Mouse (Mus musculus) heart, embryonic 15.5 days (tissue): Measurements from ENCODE around the gene Cldn12. TPM values are rescaled to one million over a fixed set of nuclear protein-coding genes. Genes with fewer than 3 reads are reported as not detected.
A peak's percentile ranks its signal among the peaks of the same experiment; 100 is the strongest.

Experiments
- ATAC-seq: fragments of 200-750 bp; cut with Nextera tagmentation; replicated peaks from 2 replicates; pipeline ENCODE4 v1.8.0; 2017; ENCODE audit warnings: low read depth, moderate TSS enrichment; ENCODE audit not compliant: insufficient number of reproducible peaks, insufficient read depth, low FRiP score
- H3K27ac ChIP-seq: fragments of 300-500 bp; sonication (generic); 2 replicates; pipeline ENCODE4 v1.5.1; 2015; ENCODE audit warnings: mild to moderate bottlenecking, inconsistent platforms
- H3K27me3 ChIP-seq: fragments of 300-500 bp; sonication (generic); 2 replicates; pipeline ENCODE4 v1.6.1; 2015; ENCODE audit warnings: inconsistent platforms
- H3K36me3 ChIP-seq: fragments of 300-500 bp; sonication (generic); 2 replicates; pipeline ENCODE4 v1.6.1; 2015; ENCODE audit warnings: mild to moderate bottlenecking, inconsistent platforms
- H3K4me1 ChIP-seq: fragments of 300-500 bp; sonication (generic); replicated peaks from 2 replicates; pipeline ENCODE4 v1.6.1; 2015; ENCODE audit warnings: inconsistent platforms
- H3K4me2 ChIP-seq: fragments of 300-500 bp; sonication (generic); 2 replicates; pipeline ENCODE4 v1.6.1; 2015; ENCODE audit warnings: inconsistent platforms, mild to moderate bottlenecking, moderate library complexity
- H3K4me3 ChIP-seq: fragments of 300-500 bp; sonication (generic); 2 replicates; pipeline ENCODE4 v1.5.1; 2015; ENCODE audit warnings: mild to moderate bottlenecking, inconsistent platforms
- H3K9ac ChIP-seq: fragments of 300-500 bp; sonication (generic); 2 replicates; pipeline ENCODE4 v1.6.1; 2015; ENCODE audit warnings: mild to moderate bottlenecking, inconsistent platforms
- H3K9me3 ChIP-seq: fragments of 300-500 bp; sonication (generic); replicated peaks from 2 replicates; pipeline ENCODE4 v1.6.1; 2016; ENCODE audit warnings: inconsistent platforms
- WGBS: fragments of 180-500 bp; shearing (Covaris S2); methylation state at CpG from one replicate; pipeline ENCODE4 v1.1.7; 2015; ENCODE audit warnings: mixed read lengths; 5-methylcytosine and 5-hydroxymethylcytosine counted together
- polyA plus RNA-seq: library from polyadenylated mRNA; unstranded; fragments of >200 nt; fragmentation: Nextera tagmentation; extraction: Ambion mirVana; gene quantifications from 2 replicates; pipeline ENCODE4 v1.2.1, GENCODE M21; 2015

Gene Cldn12
- 9.9 and 11.4 TPM in 2 replicates for polyA plus RNA-seq

- peak; percentile 95 for ATAC-seq
- H3K4me1 ChIP-seq = peaks cover 15% of the 10 kb centered on the region
- H3K36me3 ChIP-seq = 0 out of 2 replicates have a peak, but pooled peaks cover 5% of the 10 kb centered on the region
- peak within 1 kb of the TSS; percentile 74 for H3K4me3 ChIP-seq
- under 1% methylated on average over 79 of the region's 79 CpGs for WGBS
- peak within 1 kb of the TSS; percentile 79 for H3K9ac ChIP-seq
- peak within 1 kb of the TSS; percentile 95 for H3K27ac ChIP-seq
- H3K27me3 ChIP-seq = 0 out of 2 replicates have a peak, but pooled peaks cover 3% of the 10 kb centered on the region
- H3K9me3 ChIP-seq = no peaks in the 10 kb centered on the region
- H3K4me2 ChIP-seq = peak within 1 kb of the TSS; percentile 88
Observed at GRCm38 (mm10) chr5:5514196-5515076, at the start of gene Cldn12. Gene Cldn12, minus strand, starts transcription at chr5:5514958.

DNA sequence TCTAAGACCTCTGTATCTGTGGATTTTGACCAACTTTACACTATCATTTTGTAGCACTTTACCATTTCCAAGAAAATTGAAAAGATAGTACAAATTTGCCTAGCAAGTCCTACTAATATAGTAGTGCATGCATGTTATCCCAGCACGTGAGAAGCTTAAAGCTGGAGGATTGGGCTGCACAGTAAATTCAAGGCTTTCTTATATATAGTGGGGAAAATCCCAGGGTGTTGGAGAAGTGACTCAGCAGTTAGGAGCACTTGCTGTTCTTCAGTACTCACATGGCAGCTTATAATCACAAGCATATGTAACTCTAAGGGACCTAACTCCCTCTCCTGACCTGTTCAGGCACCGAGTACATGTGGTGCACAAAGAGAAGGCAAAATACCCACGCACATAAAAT, 47.7 kb upstream of the Cldn12 start:
- Histone ChIP-seq H3K27me3 (no peaks in the 10 kb centered on the region), H3K27ac (no peak overlapping the region), H3K36me3 (no peaks in the 10 kb centered on the region), H3K4me2 (no peak overlapping the region), H3K9ac (no peak overlapping the region), H3K4me3 (no peak overlapping the region), H3K9me3 (no peaks in the 10 kb centered on the region), H3K4me1 (peaks cover 10% of the 10 kb centered on the region)
- ATAC-seq = no peak
- 73% methylated on average over 3 of the region's 3 CpGs for WGBS

- H3K9me3 ChIP-seq = no peaks in the 10 kb centered on the region
- no peak overlapping the region for H3K4me3 ChIP-seq
- H3K4me2 ChIP-seq = no peak overlapping the region
- H3K27me3 ChIP-seq = no peaks in the 10 kb centered on the region
- WGBS = 67% methylated on average over 4 of the region's 4 CpGs
- ATAC-seq = no peak
- H3K27ac ChIP-seq = no peak overlapping the region
- no peak overlapping the region for H3K9ac ChIP-seq
- H3K4me1 ChIP-seq = peaks cover 10% of the 10 kb centered on the region
- H3K36me3 ChIP-seq = no peaks in the 10 kb centered on the region
Observed at GRCm38 (mm10) chr5:5561041-5561706, 46.4 kb upstream of the Cldn12 start.

- H3K4me1 ChIP-seq = peaks cover 10% of the 10 kb centered on the region
- H3K27me3 ChIP-seq = no peaks in the 10 kb centered on the region
- H3K9me3 ChIP-seq = no peaks in the 10 kb centered on the region
- peaks cover 5% of the 10 kb centered on the region for H3K36me3 ChIP-seq
- WGBS = 32% methylated on average over 8 of the region's 8 CpGs
- no peak for ATAC-seq
- H3K4me2 ChIP-seq = peak overlapping the region; percentile 69
- H3K27ac ChIP-seq = peak overlapping the region; percentile 66
- peak overlapping the region; percentile 83 for H3K9ac ChIP-seq
- H3K4me3 ChIP-seq = peak overlapping the region; percentile 86
Observed at GRCm38 (mm10) chr5:5559798-5560197, 45.0 kb upstream of the Cldn12 start.

GRCm38 (mm10) chr5:5559079-5559740, 44.5 kb upstream of the Cldn12 start, which contains the start of gene Gtpbp10:
Gene Gtpbp10, minus strand, starts transcription at chr5:5559538.
- peak within 1 kb of the TSS; percentile 66 for H3K27ac ChIP-seq
- H3K4me3 ChIP-seq = peak within 1 kb of the TSS; percentile 86
- ATAC-seq = peak; percentile 99
- peak within 1 kb of the TSS; percentile 69 for H3K4me2 ChIP-seq
- peaks cover 11% of the 10 kb centered on the region for H3K36me3 ChIP-seq
- H3K4me1 ChIP-seq = peaks cover 10% of the 10 kb centered on the region
- no peaks in the 10 kb centered on the region for H3K9me3 ChIP-seq
- peak within 1 kb of the TSS; percentile 83 for H3K9ac ChIP-seq
- WGBS = under 1% methylated on average over 43 of the region's 43 CpGs
- H3K27me3 ChIP-seq = no peaks in the 10 kb centered on the region

DNA sequence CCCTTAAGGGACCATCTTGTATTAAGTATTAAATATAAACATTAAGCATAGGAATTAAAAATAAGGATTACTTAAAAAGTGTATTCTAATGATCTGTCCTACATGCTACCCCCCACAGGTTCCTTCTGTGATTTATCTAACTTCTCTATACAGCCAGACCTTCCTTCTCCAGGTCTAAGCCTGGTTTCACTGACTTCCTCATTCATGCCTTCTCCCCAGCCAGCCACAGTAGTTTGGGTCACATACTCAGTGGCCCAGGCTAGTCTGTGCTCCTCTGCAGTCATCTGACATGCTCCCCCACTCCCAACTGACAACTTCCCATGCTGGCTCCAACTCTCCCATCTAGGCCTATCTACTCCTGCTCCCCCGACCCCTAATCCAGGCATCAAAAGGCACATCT, 36.4 kb upstream of the Cldn12 start:
- Histone ChIP-seq H3K4me2 (no peak overlapping the region), H3K9me3 (no peaks in the 10 kb centered on the region), H3K4me3 (no peak overlapping the region), H3K27ac (no peak overlapping the region), H3K36me3 (peaks cover 45% of the 10 kb centered on the region), H3K9ac (no peak overlapping the region), H3K27me3 (no peaks in the 10 kb centered on the region), H3K4me1 (no peaks in the 10 kb centered on the region)
- no peak for ATAC-seq
- 88% methylated on average over 1 of the region's 1 CpGs for WGBS

DNA sequence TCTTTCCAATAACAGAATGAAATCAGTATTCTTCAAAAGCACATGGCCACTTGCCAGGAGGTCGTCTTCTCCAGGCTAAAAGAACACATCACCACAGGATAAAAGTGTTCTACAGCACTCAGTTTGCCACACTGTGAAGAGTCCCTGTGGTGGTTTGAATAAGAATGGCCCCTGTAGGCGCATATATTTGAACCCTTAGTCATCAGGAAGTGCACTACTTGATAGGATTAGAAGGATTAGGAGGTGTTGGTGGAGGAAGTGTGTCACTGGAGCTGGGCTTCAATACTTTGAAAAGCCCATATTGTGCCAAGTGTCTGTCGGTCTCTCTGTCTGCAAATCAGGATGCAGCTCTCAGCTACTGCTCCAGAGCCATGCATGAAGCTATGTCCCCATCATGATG, 25.6 kb upstream of the Cldn12 start:
- no peaks in the 10 kb centered on the region for H3K4me1 ChIP-seq
- H3K9ac ChIP-seq = no peak overlapping the region
- no peak for ATAC-seq
- no peak overlapping the region for H3K27ac ChIP-seq
- no peaks in the 10 kb centered on the region for H3K9me3 ChIP-seq
- H3K27me3 ChIP-seq = no peaks in the 10 kb centered on the region
- peaks cover 40% of the 10 kb centered on the region for H3K36me3 ChIP-seq
- no peak overlapping the region for H3K4me3 ChIP-seq
- H3K4me2 ChIP-seq = no peak overlapping the region
- WGBS = 55% methylated on average over 3 of the region's 3 CpGs

- H3K36me3 ChIP-seq = peaks cover 40% of the 10 kb centered on the region
- no peak overlapping the region for H3K4me3 ChIP-seq
- WGBS = 65% methylated on average over 3 of the region's 3 CpGs
- no peaks in the 10 kb centered on the region for H3K4me1 ChIP-seq
- no peak overlapping the region for H3K27ac ChIP-seq
- H3K4me2 ChIP-seq = no peak overlapping the region
- ATAC-seq = no peak
- H3K9me3 ChIP-seq = no peaks in the 10 kb centered on the region
- no peaks in the 10 kb centered on the region for H3K27me3 ChIP-seq
- no peak overlapping the region for H3K9ac ChIP-seq
Observed at GRCm38 (mm10) chr5:5539771-5540170, 25.0 kb upstream of the Cldn12 start.

- H3K4me3 ChIP-seq = no peak overlapping the region
- H3K27ac ChIP-seq = no peak overlapping the region
- H3K9ac ChIP-seq = no peak overlapping the region
- ATAC-seq = no peak
- H3K27me3 ChIP-seq = no peaks in the 10 kb centered on the region
- H3K9me3 ChIP-seq = no peaks in the 10 kb centered on the region
- H3K4me1 ChIP-seq = no peaks in the 10 kb centered on the region
- WGBS = 97% methylated on average over 1 of the region's 1 CpGs
- H3K4me2 ChIP-seq = no peak overlapping the region
- H3K36me3 ChIP-seq = peaks cover 16% of the 10 kb centered on the region
Observed at GRCm38 (mm10) chr5:5536131-5536530, 21.4 kb upstream of the Cldn12 start.

DNA sequence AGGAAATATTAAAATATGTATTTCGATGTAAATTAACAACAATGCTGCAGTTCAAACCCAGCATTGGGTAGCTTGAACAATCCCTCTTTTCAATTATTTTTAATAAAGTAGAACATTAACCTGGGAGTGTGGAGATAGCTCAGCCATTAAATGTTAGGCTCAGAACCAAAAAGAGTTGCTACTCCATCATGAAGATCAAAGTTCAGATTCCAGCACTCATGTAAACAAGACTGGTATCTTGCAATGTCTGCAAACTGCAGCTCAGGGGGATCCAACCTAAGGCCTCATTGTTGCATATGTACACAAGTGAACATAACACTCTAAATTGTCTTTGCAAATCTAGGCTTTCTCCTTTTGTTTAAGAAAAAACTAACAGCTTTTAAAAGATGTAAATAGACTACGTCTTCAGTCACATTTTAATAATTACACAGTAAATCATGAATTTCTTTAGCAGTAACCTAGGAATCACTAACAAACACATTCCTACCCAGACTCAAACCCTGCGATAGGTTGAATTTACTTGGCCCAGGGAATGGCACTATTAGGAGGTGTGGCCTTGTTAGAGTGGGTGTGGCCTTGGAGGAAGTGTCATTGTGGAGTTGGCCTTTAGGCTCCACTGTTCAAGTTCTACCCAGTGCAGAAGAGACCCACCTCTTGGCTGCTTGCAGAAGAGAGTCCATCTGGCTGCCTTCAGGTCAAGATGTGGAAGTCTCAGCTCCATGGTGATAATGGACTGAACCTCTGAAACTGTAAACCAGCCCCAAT, 19.1 kb upstream of the Cldn12 start:
- H3K9ac ChIP-seq = no peak overlapping the region
- H3K27ac ChIP-seq = no peak overlapping the region
- ATAC-seq = no peak
- peaks cover 9% of the 10 kb centered on the region for H3K36me3 ChIP-seq
- no peak overlapping the region for H3K4me3 ChIP-seq
- WGBS = 88% methylated on average over 3 of the region's 3 CpGs
- no peaks in the 10 kb centered on the region for H3K27me3 ChIP-seq
- no peak overlapping the region for H3K4me2 ChIP-seq
- H3K4me1 ChIP-seq = no peaks in the 10 kb centered on the region
- H3K9me3 ChIP-seq = no peaks in the 10 kb centered on the region
